Mouse (Mus musculus) brain, embryonic 14.5 days (tissue): ENCODE measurements around the gene Zik1.

Experiments used
- CTCF ChIP-seq: fragments of 200-500 bp; IDR thresholded peaks from 2 replicates; pipeline ENCODE4 v1.5.1; 2012; ENCODE audit warnings: inconsistent platforms, mild to moderate bottlenecking, moderate library complexity, borderline replicate concordance; ENCODE audit not compliant: insufficient read depth, insufficient read length; ENCODE audit errors: extremely low read depth
- POLR2A ChIP-seq: fragments of 200-500 bp; IDR thresholded peaks from 2 replicates; pipeline ENCODE4 v1.6.1; 2012; ENCODE audit warnings: mild to moderate bottlenecking, inconsistent platforms, borderline replicate concordance; ENCODE audit not compliant: poor library complexity, insufficient read depth, insufficient read length, severe bottlenecking; ENCODE audit errors: extremely low read depth

DNA sequence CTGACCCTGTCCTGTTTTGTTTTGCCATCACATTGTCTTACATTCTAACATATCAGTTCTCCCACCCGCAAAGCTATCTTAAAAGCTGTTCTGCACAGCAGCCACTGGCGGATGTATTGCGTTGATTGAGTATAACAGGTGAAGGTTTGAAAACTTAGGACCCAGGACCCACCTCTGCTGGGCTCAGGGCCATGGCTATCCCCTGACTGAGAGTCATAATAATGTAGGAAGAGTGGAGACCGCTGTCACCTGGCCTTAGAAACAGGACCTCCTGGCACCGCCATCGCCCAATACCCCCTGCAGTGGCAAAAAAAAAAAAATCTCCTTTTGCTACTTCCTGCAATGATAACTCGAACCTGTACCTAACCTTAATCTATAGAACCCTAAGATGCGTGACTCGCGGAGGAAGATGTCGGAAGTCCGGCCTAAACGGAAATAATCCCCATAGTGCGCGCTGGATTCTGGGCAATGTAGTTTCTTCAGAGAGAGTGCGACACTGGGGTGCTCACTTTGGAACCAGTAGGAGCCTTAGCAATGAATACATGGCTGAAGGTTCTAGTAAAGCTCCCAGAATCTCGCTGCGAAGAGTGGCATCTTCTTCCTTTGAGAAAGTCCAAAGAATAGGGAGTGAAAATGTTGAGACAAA is 14.5 kb downstream of the Zik1 start:
- TF ChIP-seq CTCF, result no peak
- no peak for TF ChIP-seq POLR2A
